Mouse (Mus musculus): ENCODE data around the gene Irf2bp2. TPM values are rescaled to one million over a fixed set of nuclear protein-coding genes. Genes with fewer than 3 reads are reported as not detected.

Irf2bp2 gene
- polyA plus RNA-seq, 1 experiment from 2014 or later: 9.9 TPM

- Histone ChIP-seq H3K4me2 (ENCODE audit: low read depth, low read length) (no peak overlapping the region), H3K9ac (ENCODE audit: low read length) (no peak overlapping the region), H3K4me1 (ENCODE audit: control insufficient read depth, insufficient read depth, low read length) (no peaks in the 10 kb centered on the region), H3K27me3 (ENCODE audit: control insufficient read depth, insufficient read depth, low read length) (no peaks in the 10 kb centered on the region), H3K9me3 (replicated peaks; ENCODE audit: control insufficient read depth, low read length) (no peaks in the 10 kb centered on the region), H3K36me3 (ENCODE audit: control insufficient read depth, insufficient read depth, low read length) (no peaks in the 10 kb centered on the region), H3K4me3 (replicated peaks; ENCODE audit: low read length) (no peak overlapping the region), H3K27ac (ENCODE audit: low read length) (no peak overlapping the region)
- whole genome bisulfite sequencing: 89% methylated on average over 9 of the region's 9 CpGs
- no peak for ATAC-seq (ENCODE audit: insufficient read depth, low FRiP score)
Measured at GRCm38 (mm10) chr8:126622111-126622795, 28.5 kb upstream of the Irf2bp2 start.

GRCm38 (mm10) chr8:126620721-126621120 is 26.9 kb upstream of the Irf2bp2 start:
- Histone ChIP-seq H3K9ac (ENCODE audit: low read length) (no peak overlapping the region), H3K27ac (ENCODE audit: low read length) (no peak overlapping the region), H3K9me3 (replicated peaks; ENCODE audit: control insufficient read depth, low read length) (no peaks in the 10 kb centered on the region), H3K4me3 (replicated peaks; ENCODE audit: low read length) (no peak overlapping the region), H3K4me2 (ENCODE audit: low read depth, low read length) (no peak overlapping the region), H3K4me1 (ENCODE audit: control insufficient read depth, insufficient read depth, low read length) (no peaks in the 10 kb centered on the region), H3K36me3 (ENCODE audit: control insufficient read depth, insufficient read depth, low read length) (no peaks in the 10 kb centered on the region), H3K27me3 (ENCODE audit: control insufficient read depth, insufficient read depth, low read length) (no peaks in the 10 kb centered on the region)
- ATAC-seq (ENCODE audit: insufficient read depth, low FRiP score): no peak
- 79% methylated on average over 3 of the region's 3 CpGs for WGBS

- no peak overlapping the region for H3K9ac ChIP-seq (ENCODE audit: low read length)
- no peak overlapping the region for H3K27ac ChIP-seq (ENCODE audit: low read length)
- H3K9me3 ChIP-seq (replicated peaks; ENCODE audit: control insufficient read depth, low read length): no peaks in the 10 kb centered on the region
- no peak overlapping the region for H3K4me2 ChIP-seq (ENCODE audit: low read depth, low read length)
- no peaks in the 10 kb centered on the region for H3K27me3 ChIP-seq (ENCODE audit: control insufficient read depth, insufficient read depth, low read length)
- H3K36me3 ChIP-seq (ENCODE audit: control insufficient read depth, insufficient read depth, low read length): no peaks in the 10 kb centered on the region
- no peak for ATAC-seq (ENCODE audit: insufficient read depth, low FRiP score)
- WGBS: 90% methylated on average over 6 of the region's 6 CpGs
- peaks cover 10% of the 10 kb centered on the region; the same call in 1 of the 2 replicates for H3K4me1 ChIP-seq (ENCODE audit: control insufficient read depth, insufficient read depth, low read length)
- H3K4me3 ChIP-seq (replicated peaks; ENCODE audit: low read length): no peak overlapping the region
Measured at GRCm38 (mm10) chr8:126619487-126619886, 25.7 kb upstream of the Irf2bp2 start.

GRCm38 (mm10) chr8:126617665-126618064 is 23.9 kb upstream of the Irf2bp2 start:
- H3K36me3 ChIP-seq (ENCODE audit: control insufficient read depth, insufficient read depth, low read length): no peaks in the 10 kb centered on the region
- no peak overlapping the region for H3K9ac ChIP-seq (ENCODE audit: low read length)
- no peak overlapping the region for H3K4me3 ChIP-seq (replicated peaks; ENCODE audit: low read length)
- H3K4me1 ChIP-seq (ENCODE audit: control insufficient read depth, insufficient read depth, low read length): peaks cover 20% of the 10 kb centered on the region
- H3K27ac ChIP-seq (ENCODE audit: low read length): no peak overlapping the region
- 89% methylated on average over 5 of the region's 5 CpGs for WGBS
- ATAC-seq (ENCODE audit: insufficient read depth, low FRiP score): no peak
- no peaks in the 10 kb centered on the region for H3K9me3 ChIP-seq (replicated peaks; ENCODE audit: control insufficient read depth, low read length)
- H3K4me2 ChIP-seq (ENCODE audit: low read depth, low read length): no peak overlapping the region
- H3K27me3 ChIP-seq (ENCODE audit: control insufficient read depth, insufficient read depth, low read length): no peaks in the 10 kb centered on the region

GRCm38 (mm10) chr8:126616736-126617135 is 22.9 kb upstream of the Irf2bp2 start:
- 57% methylated on average over 5 of the region's 5 CpGs for WGBS
- peaks cover 20% of the 10 kb centered on the region for H3K4me1 ChIP-seq (ENCODE audit: control insufficient read depth, insufficient read depth, low read length)
- ATAC-seq (ENCODE audit: insufficient read depth, low FRiP score): no peak
- no peaks in the 10 kb centered on the region for H3K27me3 ChIP-seq (ENCODE audit: control insufficient read depth, insufficient read depth, low read length)
- no peak overlapping the region for H3K4me3 ChIP-seq (replicated peaks; ENCODE audit: low read length)
- H3K4me2 ChIP-seq (ENCODE audit: low read depth, low read length): no peak overlapping the region
- no peaks in the 10 kb centered on the region for H3K9me3 ChIP-seq (replicated peaks; ENCODE audit: control insufficient read depth, low read length)
- peak overlapping the region; percentile 7; the same call in 1 of the 2 replicates for H3K27ac ChIP-seq (ENCODE audit: low read length)
- H3K9ac ChIP-seq (ENCODE audit: low read length): no peak overlapping the region
- no peaks in the 10 kb centered on the region for H3K36me3 ChIP-seq (ENCODE audit: control insufficient read depth, insufficient read depth, low read length)

- no peaks in the 10 kb centered on the region for H3K36me3 ChIP-seq (ENCODE audit: control insufficient read depth, insufficient read depth, low read length)
- H3K4me3 ChIP-seq (replicated peaks; ENCODE audit: low read length): no peak overlapping the region
- H3K4me2 ChIP-seq (ENCODE audit: low read depth, low read length): no peak overlapping the region
- H3K9ac ChIP-seq (ENCODE audit: low read length): no peak overlapping the region; the same call in 1 of the 2 replicates
- ATAC-seq (ENCODE audit: insufficient read depth, low FRiP score): peak; percentile 70
- peaks cover 20% of the 10 kb centered on the region for H3K4me1 ChIP-seq (ENCODE audit: control insufficient read depth, insufficient read depth, low read length)
- no peaks in the 10 kb centered on the region for H3K9me3 ChIP-seq (replicated peaks; ENCODE audit: control insufficient read depth, low read length)
- H3K27me3 ChIP-seq (ENCODE audit: control insufficient read depth, insufficient read depth, low read length): no peaks in the 10 kb centered on the region
- WGBS: 45% methylated on average over 9 of the region's 9 CpGs
- peak overlapping the region; percentile 85 for H3K27ac ChIP-seq (ENCODE audit: low read length)
Measured at GRCm38 (mm10) chr8:126615765-126616164, 22.0 kb upstream of the Irf2bp2 start.

GRCm38 (mm10) chr8:126614740-126615132 is 20.9 kb upstream of the Irf2bp2 start:
- no peak overlapping the region for H3K4me2 ChIP-seq (ENCODE audit: low read depth, low read length)
- H3K4me3 ChIP-seq (replicated peaks; ENCODE audit: low read length): no peak overlapping the region
- no peaks in the 10 kb centered on the region for H3K27me3 ChIP-seq (ENCODE audit: control insufficient read depth, insufficient read depth, low read length)
- peak overlapping the region; percentile 85 for H3K27ac ChIP-seq (ENCODE audit: low read length)
- no peaks in the 10 kb centered on the region for H3K36me3 ChIP-seq (ENCODE audit: control insufficient read depth, insufficient read depth, low read length)
- H3K9ac ChIP-seq (ENCODE audit: low read length): no peak overlapping the region
- 61% methylated on average over 5 of the region's 5 CpGs for WGBS
- ATAC-seq (ENCODE audit: insufficient read depth, low FRiP score): no peak
- H3K4me1 ChIP-seq (ENCODE audit: control insufficient read depth, insufficient read depth, low read length): peaks cover 20% of the 10 kb centered on the region
- no peaks in the 10 kb centered on the region for H3K9me3 ChIP-seq (replicated peaks; ENCODE audit: control insufficient read depth, low read length)

- Histone ChIP-seq H3K9ac (ENCODE audit: low read length) (no peak overlapping the region), H3K4me3 (replicated peaks; ENCODE audit: low read length) (no peak overlapping the region), H3K27me3 (ENCODE audit: control insufficient read depth, insufficient read depth, low read length) (no peaks in the 10 kb centered on the region), H3K27ac (ENCODE audit: low read length) (peak overlapping the region; percentile 85), H3K4me2 (ENCODE audit: low read depth, low read length) (no peak overlapping the region), H3K4me1 (ENCODE audit: control insufficient read depth, insufficient read depth, low read length) (peaks cover 20% of the 10 kb centered on the region), H3K36me3 (ENCODE audit: control insufficient read depth, insufficient read depth, low read length) (no peaks in the 10 kb centered on the region), H3K9me3 (replicated peaks; ENCODE audit: control insufficient read depth, low read length) (no peaks in the 10 kb centered on the region)
- peak; percentile 76 for ATAC-seq (ENCODE audit: insufficient read depth, low FRiP score)
- 59% methylated on average over 8 of the region's 8 CpGs for whole genome bisulfite sequencing
Measured at GRCm38 (mm10) chr8:126614062-126614739, 20.4 kb upstream of the Irf2bp2 start.

GRCm38 (mm10) chr8:126613143-126613542 is 19.4 kb upstream of the Irf2bp2 start:
- H3K4me2 ChIP-seq (ENCODE audit: low read depth, low read length): no peak overlapping the region
- no peaks in the 10 kb centered on the region for H3K27me3 ChIP-seq (ENCODE audit: control insufficient read depth, insufficient read depth, low read length)
- WGBS: 49% methylated on average over 5 of the region's 5 CpGs
- no peaks in the 10 kb centered on the region for H3K9me3 ChIP-seq (replicated peaks; ENCODE audit: control insufficient read depth, low read length)
- no peak overlapping the region for H3K4me3 ChIP-seq (replicated peaks; ENCODE audit: low read length)
- H3K9ac ChIP-seq (ENCODE audit: low read length): no peak overlapping the region
- peak overlapping the region; percentile 85; the same call in 1 of the 2 replicates for H3K27ac ChIP-seq (ENCODE audit: low read length)
- peaks cover 20% of the 10 kb centered on the region for H3K4me1 ChIP-seq (ENCODE audit: control insufficient read depth, insufficient read depth, low read length)
- H3K36me3 ChIP-seq (ENCODE audit: control insufficient read depth, insufficient read depth, low read length): no peaks in the 10 kb centered on the region
- no peak for ATAC-seq (ENCODE audit: insufficient read depth, low FRiP score)

All from stomach, embryonic 16.5 days (tissue).